Mouse (Mus musculus) heart, postnatal 14 days (tissue): Measurements from ENCODE around the gene Card11. TPM values are rescaled to one million over a fixed set of nuclear protein-coding genes. Genes with fewer than 3 reads are reported as not detected.

Experiments
- DNase-seq, 2 experiments: peaks; one replicate each; pipeline ENCODE4 v3.0.0; 2021 to 2022
- intact Hi-C: fragments of 180-260 bp; cut with DNase I; formaldehyde crosslinking; loops from one replicate; pipeline ENCODE4 v1.15.1; 2025
- total RNA-seq, 2 experiments: library from RNA; stranded (reverse); gene quantifications; 2 replicates each; pipeline ENCODE4 v1.2.3; 2021

Card11 gene
- total RNA-seq, 2 experiments from 2014 or later: 0.41 to 2.0 TPM

DNA sequence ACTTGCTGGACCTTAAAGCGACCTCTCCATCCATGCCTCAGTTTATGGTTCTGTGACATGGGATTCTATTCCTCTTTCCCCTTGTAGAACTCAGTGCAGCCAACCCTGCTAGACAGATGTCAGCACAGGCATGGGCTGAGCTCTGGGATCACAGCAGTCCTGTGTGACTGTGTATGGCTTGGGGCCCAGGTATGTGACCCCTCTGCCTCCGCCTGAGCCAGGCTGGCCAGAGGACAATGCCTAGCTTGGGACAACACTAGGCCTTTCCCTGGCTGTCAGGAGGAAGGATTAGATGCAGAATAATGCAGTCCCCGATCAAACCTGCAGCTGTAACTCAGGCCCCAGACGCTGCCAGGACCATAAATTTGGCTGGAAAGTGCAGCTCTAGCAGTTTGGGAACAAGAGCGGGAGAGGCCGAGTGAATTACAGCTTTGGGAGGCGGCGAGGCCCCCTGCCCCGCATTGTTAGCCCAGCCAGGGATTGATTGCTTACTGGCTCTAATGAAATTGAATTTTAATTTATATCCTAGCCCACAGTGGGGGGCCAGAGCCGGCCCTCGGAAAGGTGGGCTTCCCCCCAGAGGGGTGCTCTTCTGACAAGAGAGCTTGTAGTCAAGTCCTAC is 144.4 kb downstream of the Card11 start:
- intact Hi-C loops: no loop called here
- no peak for DNase-seq

DNA sequence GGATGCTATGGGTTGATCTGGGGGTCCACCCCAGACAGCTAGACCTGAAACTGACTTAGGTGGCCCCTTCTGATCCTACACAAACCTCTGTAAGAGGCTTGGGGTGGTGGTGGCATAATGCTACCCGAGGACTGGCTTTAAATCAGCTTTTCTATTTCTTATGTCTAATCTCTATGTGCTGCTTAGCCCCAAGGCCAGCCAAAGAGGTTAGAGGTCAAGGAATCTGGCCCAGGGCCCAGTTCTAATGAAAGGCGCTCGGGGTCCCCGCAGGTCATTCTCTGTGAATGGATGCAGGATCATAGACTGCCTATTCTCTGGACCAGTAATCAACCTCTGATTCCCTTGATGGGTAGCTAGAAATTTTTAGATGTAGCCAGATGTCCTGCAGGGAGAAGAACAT is 145.7 kb downstream of the Card11 start:
- DNase-seq: no peak
- intact Hi-C loops: no loop called here

DNA sequence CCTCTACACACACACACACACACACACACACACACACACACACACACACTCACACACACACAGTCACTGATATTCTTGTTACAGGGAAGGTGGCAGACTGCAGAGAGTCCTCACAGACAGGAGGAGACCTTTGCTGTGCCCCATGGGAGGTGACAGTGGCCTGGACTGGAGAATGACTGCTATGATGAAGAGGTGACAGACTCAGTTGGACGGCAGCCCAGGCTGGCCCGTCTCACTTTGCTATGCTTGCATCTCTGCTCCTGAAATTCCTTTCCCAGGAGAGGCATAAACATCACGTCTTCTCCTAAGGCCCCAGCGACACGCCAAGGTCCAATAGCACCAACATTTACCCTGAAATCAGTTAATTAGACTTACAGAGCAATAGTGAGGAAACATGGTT is 146.7 kb downstream of the Card11 start:
- DNase-seq: no peak
- intact Hi-C loops: no loop called here

DNA sequence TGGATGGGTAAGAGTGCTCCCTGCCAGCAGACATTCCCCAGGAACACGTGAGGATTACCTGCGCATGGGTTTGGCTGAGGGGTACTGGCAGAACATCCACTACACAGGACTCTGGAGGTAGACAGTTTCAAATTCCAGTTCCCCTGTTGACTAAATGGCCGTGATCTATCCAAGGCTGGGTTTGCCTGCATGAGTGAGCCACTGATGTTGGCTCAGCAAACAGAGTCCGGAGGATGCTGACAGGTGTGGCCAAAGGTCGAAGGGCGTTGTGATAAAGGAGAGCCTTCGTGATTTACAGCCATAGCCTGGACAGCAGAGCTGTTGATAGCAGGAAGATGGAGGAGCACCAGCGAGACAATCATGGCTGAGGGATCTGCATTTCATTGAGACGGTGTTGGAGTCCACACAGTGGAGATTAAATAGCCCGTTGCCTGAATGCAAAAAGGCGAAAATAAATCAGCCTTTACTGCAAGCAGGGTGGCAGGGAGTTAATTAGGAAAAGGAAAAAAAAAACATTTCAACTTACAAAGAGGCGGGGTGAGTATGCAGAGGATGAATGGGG is 147.9 kb downstream of the Card11 start:
- no peak for DNase-seq
- intact Hi-C loops: no loop called here

DNA sequence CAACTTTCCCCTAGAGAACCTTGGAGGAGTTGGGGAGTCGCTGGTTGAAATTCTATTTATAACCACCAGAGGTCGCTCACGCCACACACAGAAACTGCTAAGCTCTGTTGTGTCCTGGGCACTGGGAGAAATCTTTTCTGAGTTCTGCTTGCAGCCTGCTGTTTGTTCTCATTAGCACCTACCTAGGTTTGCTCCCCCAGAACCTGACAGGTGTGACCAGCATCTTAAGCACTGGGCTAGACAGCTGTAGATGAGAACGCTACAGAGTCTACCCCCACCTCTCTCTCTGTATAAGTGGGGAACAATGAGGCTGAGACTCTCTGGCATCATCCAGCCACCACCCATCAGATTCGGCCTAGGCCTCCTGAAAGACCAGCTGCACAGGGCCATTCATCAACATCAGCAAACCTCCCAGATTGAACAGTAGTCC is 153.1 kb downstream of the Card11 start:
- intact Hi-C loops: loop anchor here (5.0 kb wide), 2 partner anchors 1470 to 1600 kb away; no protein-coding TSS in a partner anchor
- DNase-seq: peak; percentile 25 to 56

DNA sequence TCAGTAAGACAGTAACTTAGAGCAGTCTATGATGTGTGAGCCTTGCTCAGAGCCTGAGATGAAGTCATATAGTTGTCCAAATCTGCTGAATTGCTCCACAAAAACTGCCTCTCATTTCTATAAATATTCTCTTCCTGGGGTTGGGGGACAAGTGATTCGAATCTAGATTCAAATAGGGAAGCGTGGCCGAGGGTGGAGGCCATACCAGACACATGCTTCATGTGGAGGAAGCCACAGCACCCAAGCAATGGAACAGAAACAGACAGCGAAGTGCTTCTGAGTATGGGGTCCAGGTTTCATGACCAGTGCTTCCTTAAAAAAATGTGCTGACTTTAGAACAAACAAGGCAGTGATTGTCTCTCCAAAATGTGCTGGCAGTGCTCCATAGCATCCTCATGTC is 158.4 kb downstream of the Card11 start:
- no peak for DNase-seq
- intact Hi-C loops: no loop called here

DNA sequence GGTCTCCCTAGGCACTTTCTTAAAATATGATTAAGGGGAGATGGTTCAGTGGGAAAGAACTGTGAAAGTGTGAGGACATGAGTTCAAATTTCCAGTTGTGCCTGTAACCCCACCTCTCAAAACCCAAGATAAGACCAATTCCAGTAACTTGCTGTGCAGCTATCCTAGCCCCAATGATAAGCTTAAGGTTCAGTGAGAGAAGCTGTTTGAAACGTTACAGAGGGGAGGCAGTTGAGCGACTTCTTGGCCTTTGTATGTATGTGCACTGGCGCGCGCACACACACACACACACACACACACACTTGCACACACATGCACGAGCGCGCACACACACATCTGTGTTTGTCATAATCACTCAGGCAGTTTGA is 169.3 kb downstream of the Card11 start:
- DNase-seq: no peak
- intact Hi-C loops: no loop called here

DNA sequence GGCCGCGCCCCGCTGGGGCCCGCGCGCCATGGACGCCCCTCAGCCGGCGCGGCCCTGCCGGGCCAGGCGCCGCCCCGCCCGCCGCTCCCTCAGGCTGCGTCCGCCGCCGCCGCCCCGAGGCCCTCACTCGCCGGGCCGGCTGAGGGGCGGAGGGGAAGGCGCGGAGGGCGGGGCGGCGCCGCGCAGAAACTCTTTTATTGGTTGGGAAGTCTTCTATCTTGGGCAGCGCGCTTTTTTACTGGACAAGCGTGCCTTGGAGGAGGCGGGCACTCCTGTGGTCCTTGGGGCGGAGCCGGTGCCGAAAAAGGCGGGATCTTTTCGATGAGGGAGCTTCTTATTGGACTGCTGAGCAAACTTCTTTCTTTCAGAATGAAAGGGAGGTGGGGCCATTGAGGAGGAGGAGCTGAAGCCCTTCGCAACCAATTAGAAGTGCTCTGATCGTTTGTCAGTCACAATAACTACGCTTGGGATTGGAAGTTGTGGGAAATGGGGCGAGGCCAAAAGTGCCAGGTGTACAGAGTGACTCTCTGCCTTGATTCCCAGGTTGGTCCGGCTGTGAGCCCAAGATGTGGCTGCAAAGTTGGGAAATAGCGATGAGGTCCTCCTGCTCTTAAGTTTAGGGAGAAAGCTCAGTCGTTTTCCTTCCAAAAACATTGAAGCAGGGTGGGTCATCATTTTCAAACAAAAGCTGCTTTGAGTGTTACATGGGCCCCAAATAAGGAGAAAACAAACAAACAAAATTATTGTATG is 169.9 kb downstream of the Card11 start, which contains the start of gene Gna12:
Gna12 (minus strand) TSS at position 118 of the 750 bp plus-strand sequence.
- intact Hi-C loops: no loop called here
- DNase-seq: peak; percentile 94 to 96

DNA sequence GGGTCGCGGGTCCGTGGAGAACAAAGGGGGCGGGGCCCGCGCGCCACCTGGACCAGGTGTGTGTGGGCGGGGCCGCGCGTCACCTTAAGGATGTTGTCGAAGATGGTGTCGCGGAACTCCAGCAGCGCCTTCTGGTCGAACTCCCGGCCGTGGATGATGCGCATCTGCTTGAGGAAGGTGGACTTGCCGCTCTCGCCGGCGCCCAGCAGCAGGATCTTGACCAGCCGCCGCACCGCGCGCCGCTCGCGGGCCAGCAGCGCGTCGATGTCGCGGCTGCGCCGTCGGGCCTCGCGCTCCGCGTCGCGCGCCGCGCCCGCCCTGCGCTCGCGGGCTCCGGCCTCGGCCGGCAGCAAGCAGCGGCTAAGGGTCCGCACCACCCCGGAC is 170.5 kb downstream of the Card11 start:
- peak in 1 of 2 experiments; percentile 37 for DNase-seq
- intact Hi-C loops: loop anchor here (2.0 to 5.0 kb wide), 3 partner anchors 31 to 128 kb away; partner anchors contain the start of gene Iqce

DNA sequence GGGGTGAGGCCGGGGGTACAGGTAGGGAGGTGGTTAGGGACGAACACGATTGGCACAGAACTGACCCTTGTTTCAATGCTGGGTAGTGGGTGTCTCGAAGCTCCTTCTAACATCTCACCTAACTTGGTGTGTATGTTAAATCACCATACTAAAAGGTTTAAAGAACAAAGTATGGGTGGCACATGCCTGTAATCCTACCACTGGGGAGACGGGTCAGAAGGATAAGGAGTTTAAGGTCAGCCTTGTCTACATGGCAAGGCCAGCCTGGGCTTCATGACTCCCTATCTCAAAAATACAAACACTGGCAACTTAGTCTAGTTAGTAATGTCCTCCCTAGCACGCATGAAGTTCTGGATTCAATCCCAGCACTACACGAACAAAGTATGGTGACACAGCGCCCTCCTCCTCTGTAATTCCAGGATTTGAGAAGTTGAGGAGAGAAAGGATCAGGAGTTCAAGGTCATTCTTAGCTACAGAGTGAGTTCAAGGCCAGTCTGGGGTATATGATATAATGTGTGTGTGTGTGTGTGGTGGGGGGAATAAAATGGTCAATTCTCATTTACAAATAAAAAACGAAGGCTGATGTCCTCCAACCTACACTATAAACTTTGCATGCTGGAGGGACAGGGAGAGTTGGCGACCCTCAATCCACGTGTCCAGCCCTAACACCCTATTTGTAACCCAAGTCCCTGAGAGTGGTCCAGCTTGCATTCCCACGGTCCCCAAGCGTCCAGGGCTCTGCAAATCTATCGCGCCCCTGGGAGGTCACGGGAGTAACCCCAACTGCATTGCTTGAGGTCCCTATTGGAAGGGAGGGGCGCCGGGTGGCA is 171.1 kb downstream of the Card11 start:
- DNase-seq: no peak
- intact Hi-C loops: loop anchor here (2.0 to 5.0 kb wide), 3 partner anchors 30 to 127 kb away; partner anchors contain the start of gene Iqce

DNA sequence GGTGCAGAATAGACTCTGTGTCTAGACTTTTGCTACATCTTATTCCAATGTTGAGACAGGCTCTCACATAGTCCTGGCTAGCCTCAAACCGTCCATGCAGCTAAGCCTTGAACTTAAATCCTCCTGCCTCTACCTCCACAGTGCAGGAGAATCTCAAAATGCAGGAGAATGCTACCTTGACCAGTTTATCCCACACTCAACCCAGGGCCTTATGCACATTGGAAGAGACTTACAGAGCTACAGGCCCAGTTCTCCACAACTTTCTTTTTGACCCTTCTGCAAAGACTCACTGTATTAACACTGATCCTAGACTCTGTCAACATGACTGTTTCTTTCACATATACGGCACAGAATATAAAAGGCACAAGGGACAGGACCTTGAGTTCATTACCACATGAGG is 172.0 kb downstream of the Card11 start:
- intact Hi-C loops: loop anchor here (2.0 to 5.0 kb wide), 3 partner anchors 30 to 126 kb away; partner anchors contain the start of gene Iqce
- DNase-seq: no peak

DNA sequence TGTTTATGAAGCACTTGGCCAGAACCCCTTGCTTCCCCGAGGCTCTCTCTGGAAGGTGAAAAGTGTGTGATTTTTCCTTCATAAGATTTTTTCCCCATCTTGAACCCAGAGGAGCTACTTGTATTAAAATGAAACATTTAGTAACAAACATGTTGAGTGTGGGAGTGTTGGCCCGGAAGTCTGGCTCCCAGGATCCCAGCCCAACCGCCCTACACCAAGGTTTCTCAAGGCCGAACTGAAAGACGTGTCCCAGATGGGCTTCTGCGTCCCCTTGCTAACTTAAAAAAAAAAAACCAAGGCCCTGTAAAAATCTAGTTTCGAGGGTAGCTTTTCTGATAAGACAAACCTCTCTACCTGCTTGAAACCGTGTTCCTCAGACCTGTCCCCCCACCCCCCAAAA is 172.5 kb downstream of the Card11 start:
- DNase-seq: peak; percentile 50 to 54
- intact Hi-C loops: loop anchor here (2.0 to 5.0 kb wide), 4 partner anchors 29 to 126 kb away; partner anchors contain the start of gene Iqce

DNA sequence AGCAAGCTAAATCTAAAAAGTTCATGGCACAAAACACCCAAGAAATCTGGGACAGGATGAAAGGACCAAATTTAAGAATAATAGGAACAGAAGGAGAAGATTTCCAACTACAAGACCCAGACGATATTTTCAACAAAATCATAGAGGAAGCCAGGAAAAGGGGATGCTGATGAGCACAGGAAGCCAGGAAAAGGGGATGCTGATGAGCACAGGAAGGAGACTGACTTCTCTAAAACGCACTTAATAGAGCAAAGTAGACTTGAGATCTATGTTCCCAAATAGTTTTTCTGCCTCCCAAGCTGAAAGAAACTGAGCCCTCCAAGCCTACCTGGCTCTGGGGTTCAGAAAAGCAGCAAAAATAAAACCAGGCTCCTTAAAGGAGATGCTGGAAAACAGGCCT is 173.0 kb downstream of the Card11 start:
- no peak for DNase-seq
- intact Hi-C loops: loop anchor here (2.0 to 5.0 kb wide), 3 partner anchors 60 to 125 kb away; partner anchors contain the start of gene Iqce

DNA sequence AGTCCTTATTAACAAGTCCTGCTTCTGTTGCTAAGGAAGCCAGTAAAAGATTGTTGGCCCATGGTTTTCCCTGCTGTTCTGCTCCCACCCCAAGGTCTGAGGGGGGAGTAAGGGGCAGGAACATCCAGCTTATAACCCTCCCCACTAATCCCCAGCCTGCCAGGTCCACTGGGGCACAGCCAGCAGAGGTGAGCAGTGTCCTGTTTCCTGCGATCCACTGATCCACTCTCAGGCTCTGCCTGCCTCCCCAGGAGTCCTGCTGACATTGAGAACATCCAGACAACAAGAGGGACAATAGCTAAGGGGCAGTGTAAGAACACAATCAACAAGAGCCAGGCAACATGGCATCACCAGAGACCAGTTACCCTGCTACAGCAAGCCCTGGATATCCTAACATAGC is 173.6 kb downstream of the Card11 start:
- intact Hi-C loops: loop anchor here (2.0 to 5.0 kb wide), 3 partner anchors 59 to 124 kb away; partner anchors contain the start of gene Iqce
- DNase-seq: no peak

DNA sequence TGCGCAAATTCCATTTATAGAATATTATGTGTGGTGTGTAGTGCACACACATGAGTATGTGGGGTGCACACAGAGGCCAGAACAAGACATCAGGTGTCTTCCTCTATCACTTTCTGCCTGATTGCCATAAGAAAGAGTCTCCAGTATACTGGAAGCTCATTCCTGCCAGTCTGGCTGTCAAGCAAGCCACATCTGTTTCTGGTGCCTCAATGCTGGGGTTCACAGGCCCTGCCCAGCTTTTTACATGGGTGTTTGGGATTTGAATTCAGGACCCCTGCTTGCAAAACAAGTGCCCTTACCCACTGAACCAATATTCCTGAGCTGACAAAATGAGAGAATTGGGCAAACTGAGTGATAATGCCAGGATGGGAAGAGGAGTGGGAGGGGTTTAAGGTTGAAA is 174.3 kb downstream of the Card11 start:
- DNase-seq: no peak
- intact Hi-C loops: loop anchor here (2.0 to 5.0 kb wide), 3 partner anchors 59 to 124 kb away; partner anchors contain the start of gene Iqce

DNA sequence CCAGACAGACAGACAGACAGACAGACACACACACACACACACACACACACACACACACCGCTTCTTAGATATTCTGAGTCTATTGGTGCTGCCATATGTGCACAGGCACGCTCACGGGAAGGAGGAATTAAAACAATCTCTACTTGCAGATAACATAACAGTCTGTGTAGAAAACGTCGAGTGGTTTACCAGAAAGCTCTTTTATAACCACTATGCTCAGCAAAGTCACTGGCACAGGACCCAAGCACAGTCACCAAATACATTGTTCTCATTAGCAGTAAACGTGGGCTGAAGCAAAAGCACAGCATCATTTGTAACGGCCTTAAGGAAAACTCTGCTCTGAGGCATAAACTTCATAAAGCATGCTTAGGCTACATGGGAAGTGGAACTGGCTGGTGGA is 176.3 kb downstream of the Card11 start:
- DNase-seq: no peak
- intact Hi-C loops: no loop called here

DNA sequence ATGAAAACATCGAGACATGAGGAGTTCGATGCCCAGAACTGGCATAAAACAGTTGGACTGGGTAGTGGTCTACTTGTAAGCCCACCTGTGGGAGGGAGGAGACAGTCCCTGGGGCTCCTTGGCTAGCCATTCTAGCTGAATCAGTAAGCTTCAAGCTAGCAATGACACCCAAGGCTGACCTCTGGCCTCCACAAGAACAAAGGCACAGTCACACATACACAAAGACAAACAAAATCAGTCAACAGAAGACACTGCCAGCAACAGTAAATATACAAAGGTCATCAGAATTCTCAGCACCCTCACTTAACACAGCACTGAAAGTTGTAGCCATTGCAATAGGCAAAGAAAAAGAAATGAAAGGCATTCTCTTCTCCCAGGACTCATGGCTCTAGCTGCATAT is 177.0 kb downstream of the Card11 start:
- no peak for DNase-seq
- intact Hi-C loops: no loop called here
